Mouse (Mus musculus) liver, adult 2 months (tissue): Measurements from ENCODE around the gene Elmo3. TPM values are rescaled to one million over a fixed set of nuclear protein-coding genes. Genes with fewer than 3 reads are reported as not detected.
A peak's percentile ranks its signal among the peaks of the same experiment; 100 is the strongest.

Experiments used
- DNase-seq: peaks from one replicate; pipeline ENCODE4 v3.0.0-alpha.2; 2011; ENCODE audit warnings: low read depth, low spot score; ENCODE audit errors: extremely low read depth
- H3K27ac ChIP-seq: fragments of 200-500 bp; replicated peaks from 2 replicates; pipeline ENCODE4 v1.5.1; 2012; ENCODE audit warnings: low read depth, mild to moderate bottlenecking, control low read depth, inconsistent platforms, low read length; ENCODE audit not compliant: insufficient read depth
- H3K27me3 ChIP-seq: fragments of 200-500 bp; 2 replicates; pipeline ENCODE4 v1.6.1; 2012; ENCODE audit warnings: mild to moderate bottlenecking, moderate library complexity, low read length, inconsistent platforms; ENCODE audit not compliant: control insufficient read depth, insufficient read depth
- H3K36me3 ChIP-seq: fragments of 200-500 bp; 2 replicates; pipeline ENCODE4 v1.6.1; 2012; ENCODE audit warnings: low read length, inconsistent platforms; ENCODE audit not compliant: control insufficient read depth, insufficient read depth
- H3K4me1 ChIP-seq: fragments of 200-500 bp; 2 replicates; pipeline ENCODE4 v1.6.1; 2011; ENCODE audit warnings: low read length; ENCODE audit not compliant: control insufficient read depth, insufficient read depth
- H3K4me3 ChIP-seq: fragments of 200-500 bp; 2 replicates; pipeline ENCODE4 v1.5.1; 2011; ENCODE audit warnings: low read depth, mild to moderate bottlenecking, control low read depth, low read length, moderate library complexity; ENCODE audit not compliant: insufficient read depth
- H3K79me2 ChIP-seq: fragments of 200-500 bp; 2 replicates; pipeline ENCODE4 v1.6.1; 2012; ENCODE audit warnings: inconsistent platforms, mild to moderate bottlenecking, low read length, moderate library complexity; ENCODE audit not compliant: control insufficient read depth, insufficient read depth
- H3K9ac ChIP-seq: fragments of 200-500 bp; 2 replicates; pipeline ENCODE4 v1.6.1; 2012; ENCODE audit warnings: low read depth, mild to moderate bottlenecking, control low read depth, inconsistent platforms, low read length
- CTCF ChIP-seq: fragments of 200-500 bp; IDR thresholded peaks from 2 replicates; pipeline ENCODE4 v1.5.1; 2011; ENCODE audit warnings: low read depth, low read length, control low read depth
- POLR2A ChIP-seq: fragments of 200-500 bp; IDR thresholded peaks from 2 replicates; pipeline ENCODE4 v1.6.1; 2011; ENCODE audit warnings: low read length, control low read depth; ENCODE audit not compliant: insufficient read depth; ENCODE audit errors: extremely low read depth
- WGBS: fragments of 180-500 bp; shearing (Covaris S2); methylation state at CpG from one replicate; pipeline ENCODE4 v1.1.7; 2018; 5-methylcytosine and 5-hydroxymethylcytosine counted together
- polyA plus RNA-seq: library from polyadenylated mRNA; depleted of rRNA; stranded (reverse); fragments of >200 nt; gene quantifications from 2 replicates; pipeline ENCODE4 v1.2.3, GENCODE M21; 2012
- total RNA-seq: library from RNA; depleted of rRNA; stranded (reverse); fragments of >200 nt; gene quantifications from 2 replicates; pipeline ENCODE4 v1.2.3, GENCODE M21; 2014

Gene Elmo3
- total and polyA plus RNA-seq, 2 experiments = 16.8 to 33.4 TPM

DNA sequence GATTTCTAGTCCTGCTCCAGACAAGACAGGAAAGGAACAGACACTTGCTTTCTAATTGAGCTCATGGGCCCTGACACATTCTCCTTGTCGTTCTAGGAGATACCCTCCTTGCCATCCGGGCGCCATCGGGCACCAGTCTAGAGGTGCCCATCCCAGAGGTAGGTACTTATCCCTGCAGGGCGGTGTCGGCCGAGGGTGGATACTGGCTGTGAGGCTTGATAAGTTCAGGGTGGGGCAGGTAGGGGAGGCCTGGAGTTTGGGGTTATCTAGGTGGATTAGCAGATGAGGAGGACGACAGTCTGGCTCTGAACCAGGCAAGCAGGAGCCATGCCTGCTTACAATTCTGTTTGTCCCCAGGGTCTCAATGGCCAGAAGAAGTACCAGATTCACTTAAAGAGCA, 5.4 kb upstream of the Elmo3 start:
- Histone ChIP-seq H3K36me3 (peaks cover 19% of the 10 kb centered on the region), H3K79me2 (peaks cover 11% of the 10 kb centered on the region), H3K27ac (no peak overlapping the region), H3K4me1 (peaks cover 10% of the 10 kb centered on the region), H3K27me3 (no peaks in the 10 kb centered on the region), H3K9ac (no peak overlapping the region), H3K4me3 (no peak overlapping the region)
- TF ChIP-seq POLR2A (no peak), CTCF (no peak)
- DNase-seq = no peak
- 93% methylated on average over 8 of the region's 8 CpGs for WGBS

DNA sequence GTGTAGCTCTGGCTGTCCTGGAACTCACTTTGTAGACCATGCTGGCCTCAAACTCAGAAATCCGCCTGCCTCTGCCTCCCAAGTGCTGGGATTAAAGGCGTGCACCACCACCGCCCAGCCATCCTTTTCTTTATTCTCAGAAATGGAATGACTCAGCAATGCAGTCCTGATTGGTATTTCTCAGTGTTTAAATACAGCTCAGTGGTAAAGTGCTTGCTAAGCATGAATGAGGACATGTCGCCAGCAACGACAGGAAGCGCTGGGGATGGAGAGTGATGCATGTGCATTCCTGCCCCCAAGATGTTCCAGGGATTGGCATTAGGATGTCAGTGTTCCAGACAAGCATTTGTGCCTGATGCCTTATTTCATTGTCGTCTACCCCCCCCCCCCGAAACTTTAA, 2.0 kb upstream of the Elmo3 start:
- Histone ChIP-seq H3K9ac (no peak overlapping the region), H3K4me3 (no peak overlapping the region), H3K27me3 (no peaks in the 10 kb centered on the region), H3K36me3 (peaks cover 19% of the 10 kb centered on the region), H3K79me2 (peaks cover 2% of the 10 kb centered on the region), H3K27ac (no peak overlapping the region), H3K4me1 (peaks cover 12% of the 10 kb centered on the region)
- whole genome bisulfite sequencing = 79% methylated on average over 8 of the region's 8 CpGs
- DNase-seq = no peak
- TF ChIP-seq POLR2A (no peak), CTCF (no peak)

DNA sequence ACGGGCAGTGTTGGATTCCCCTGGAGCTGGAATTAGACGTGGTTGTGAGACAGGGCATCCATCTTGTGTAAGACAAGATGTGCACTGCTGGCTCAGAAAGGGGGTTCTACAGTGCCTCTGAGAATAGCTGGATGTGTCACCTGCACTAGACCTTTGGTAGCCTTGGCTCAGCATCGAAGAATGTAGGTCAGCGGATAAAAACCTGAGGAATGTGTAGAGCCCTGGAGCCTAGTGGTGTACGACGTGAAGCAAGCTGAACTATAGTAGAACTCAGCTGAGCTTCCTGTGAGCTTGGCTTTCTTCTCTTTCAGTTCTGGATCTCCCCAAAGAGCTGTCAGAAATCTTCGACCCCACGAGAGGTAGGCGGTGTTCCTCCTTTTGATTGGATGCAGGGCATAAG, 1.5 kb upstream of the Elmo3 start:
- Histone ChIP-seq H3K27ac (no peak overlapping the region), H3K9ac (no peak overlapping the region), H3K4me1 (peaks cover 7% of the 10 kb centered on the region), H3K36me3 (peaks cover 19% of the 10 kb centered on the region), H3K4me3 (no peak overlapping the region), H3K79me2 (no peaks in the 10 kb centered on the region; the same call in 1 of the 2 replicates), H3K27me3 (no peaks in the 10 kb centered on the region)
- no peak for DNase-seq
- WGBS = 77% methylated on average over 9 of the region's 9 CpGs
- no peak for TF ChIP-seq CTCF
- no peak for TF ChIP-seq POLR2A

DNA sequence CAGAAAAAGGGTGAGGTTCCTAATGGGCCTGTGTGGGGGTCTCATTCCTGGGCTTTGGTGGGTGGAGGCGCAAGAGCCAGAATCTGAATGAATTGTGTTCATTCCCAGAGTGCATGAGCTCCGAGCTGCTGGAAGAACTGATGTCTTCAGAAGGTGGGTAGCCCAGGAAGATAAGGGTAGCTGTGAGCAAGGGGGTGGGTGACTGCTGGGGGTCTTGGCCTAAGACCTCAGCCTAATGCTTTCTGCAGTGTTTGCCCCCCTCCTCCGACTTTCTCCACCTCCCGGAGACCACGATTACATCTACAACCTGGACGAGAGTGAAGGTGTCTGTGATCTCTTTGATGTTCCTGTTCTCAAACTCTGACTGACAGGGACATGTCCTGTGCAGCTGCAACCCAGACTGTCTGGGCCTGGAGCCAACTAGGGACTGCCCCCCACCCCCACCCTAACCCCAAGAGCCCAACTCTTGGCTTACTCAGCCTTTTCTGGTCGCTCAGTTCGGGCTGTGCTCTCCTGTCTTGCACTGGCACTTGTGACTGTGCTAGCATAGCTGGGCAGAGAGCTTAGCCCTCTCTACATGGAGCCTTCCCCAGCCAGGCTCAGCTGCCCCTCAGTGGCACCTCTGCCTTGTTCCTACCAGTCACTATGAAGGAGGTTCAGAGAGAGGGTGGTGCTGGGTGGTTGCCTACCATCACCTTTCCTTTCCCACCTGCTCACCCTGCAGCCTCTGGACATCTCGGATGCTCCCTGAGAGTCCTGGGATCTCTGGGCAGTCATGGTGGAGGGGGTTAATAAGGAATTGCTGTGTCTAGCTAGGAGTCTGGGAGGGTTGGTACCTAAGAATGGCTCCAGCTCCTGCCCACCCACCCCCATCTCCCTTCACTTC, 833 bp upstream of the Elmo3 start:
- TF ChIP-seq POLR2A (no peak), CTCF (no peak)
- Histone ChIP-seq H3K9ac (no peak overlapping the region), H3K27ac (no peak overlapping the region), H3K27me3 (no peaks in the 10 kb centered on the region), H3K79me2 (no peaks in the 10 kb centered on the region), H3K36me3 (peaks cover 17% of the 10 kb centered on the region), H3K4me1 (peaks cover 5% of the 10 kb centered on the region), H3K4me3 (no peak overlapping the region)
- DNase-seq = no peak
- WGBS = 49% methylated on average over 9 of the region's 9 CpGs

DNA sequence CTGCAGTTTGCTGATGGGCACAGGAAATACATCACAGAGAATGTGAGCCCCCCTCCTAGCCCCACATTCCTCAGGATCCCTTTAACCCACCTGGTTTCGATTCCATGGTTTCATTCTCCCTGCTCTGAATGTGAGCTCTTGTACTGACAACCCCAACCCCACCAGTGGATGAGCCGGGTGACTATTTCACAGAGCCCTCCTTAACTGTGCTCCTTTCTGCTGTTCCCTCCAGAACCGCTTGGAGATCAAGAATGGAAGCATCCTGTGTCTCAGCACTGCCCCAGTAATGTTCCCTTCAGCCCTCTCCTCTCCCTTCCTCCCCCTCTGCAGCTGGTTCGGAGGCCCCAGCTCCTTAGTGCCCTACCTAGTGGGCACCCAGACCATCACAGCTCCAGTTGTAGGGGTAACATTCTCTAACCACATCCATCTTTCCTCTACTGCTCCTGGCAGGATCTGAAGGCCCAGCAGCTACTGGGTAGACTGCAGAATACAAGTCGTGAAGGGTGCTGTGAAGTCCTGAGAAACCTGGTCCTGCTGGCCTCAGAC, 818 bp downstream of the Elmo3 start:
- H3K27me3 ChIP-seq = no peaks in the 10 kb centered on the region
- no peak for DNase-seq
- peaks cover 16% of the 10 kb centered on the region for H3K36me3 ChIP-seq
- H3K4me1 ChIP-seq = peaks cover 5% of the 10 kb centered on the region
- TF ChIP-seq POLR2A (no peak), CTCF (no peak)
- peak overlapping the region; percentile 85; the same call in 1 of the 2 replicates for H3K4me3 ChIP-seq
- H3K27ac ChIP-seq = no peak overlapping the region
- peak overlapping the region; percentile 88 for H3K9ac ChIP-seq
- 37% methylated on average over 5 of the region's 5 CpGs for WGBS
- no peaks in the 10 kb centered on the region for H3K79me2 ChIP-seq

DNA sequence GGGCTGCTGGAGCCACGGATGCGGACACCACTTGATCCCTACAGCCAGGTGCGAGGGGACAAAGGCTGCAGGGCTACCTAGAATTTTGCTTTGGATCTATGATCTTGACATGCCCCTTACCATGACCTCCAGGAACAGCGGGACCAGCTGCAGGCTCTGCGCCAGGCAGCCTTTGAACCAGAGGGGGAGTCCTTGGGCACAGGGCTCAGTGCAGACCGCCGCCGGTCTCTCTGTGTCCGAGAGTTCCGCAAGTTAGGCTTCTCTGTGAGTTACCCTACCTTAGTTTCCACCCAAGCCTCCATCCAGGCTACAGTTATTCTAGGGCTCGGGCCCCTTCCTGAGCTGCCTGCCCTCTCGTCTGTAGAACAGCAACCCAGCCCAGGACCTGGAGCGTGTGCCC, 2.3 kb downstream of the Elmo3 start:
- no peak for TF ChIP-seq CTCF
- no peak for TF ChIP-seq POLR2A
- Histone ChIP-seq H3K4me1 (peaks cover 5% of the 10 kb centered on the region), H3K79me2 (no peaks in the 10 kb centered on the region), H3K36me3 (peaks cover 10% of the 10 kb centered on the region; the same call in 1 of the 2 replicates), H3K9ac (no peak overlapping the region), H3K4me3 (no peak overlapping the region), H3K27ac (no peak overlapping the region), H3K27me3 (no peaks in the 10 kb centered on the region)
- DNase-seq = no peak
- WGBS = 93% methylated on average over 13 of the region's 13 CpGs
